ENCODE assay signal across 22 mouse cellular contexts in the genomic region with DNA sequence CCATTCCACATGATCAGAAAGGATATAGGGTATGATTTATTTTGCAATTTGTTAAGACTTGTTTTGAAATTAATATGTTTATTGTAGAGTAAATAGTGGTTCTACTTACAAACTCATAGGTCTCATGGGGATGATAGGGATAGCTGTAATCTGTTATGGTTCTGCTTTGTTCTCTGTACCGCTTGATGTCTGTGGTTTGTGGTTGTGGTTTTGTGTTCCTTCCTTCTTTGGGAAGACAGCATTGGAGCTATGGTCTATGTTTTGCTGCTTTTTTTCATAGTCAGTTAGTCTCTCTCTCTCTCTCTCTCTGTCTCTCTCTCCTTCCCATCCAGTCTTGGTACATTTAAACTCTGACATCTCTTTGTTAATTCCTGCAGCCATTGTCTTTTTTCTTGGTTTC.
A peak's percentile ranks its signal among the peaks of the same experiment; 100 is the strongest.
DNase-seq lines count a peak whose midpoint lies in the region; ATAC-seq and TF ChIP-seq lines count a peak whose summit lies in the region.
"Had no signal": no experiment of that assay in that cellular context is flagged by ENCODE, and none has a peak within 500 bp of the region (broad histone marks: within the 10 kb centered on the region; RNA-seq: fewer than 3 reads in every experiment).

No protein-coding gene starts in this region.

- no peak overlapping the region for H3K27ac ChIP-seq in thymus, adult 2 months (ENCODE audit: control insufficient read depth, insufficient read depth, low read length)
- no peak overlapping the region for H3K27ac ChIP-seq in CH12.LX (ENCODE audit: insufficient read depth, low read depth)
- H3K27ac ChIP-seq: embryonic facial prominence, embryonic 13.5 days; limb, embryonic 13.5 days; liver, embryonic 15.5 days had no signal

- in situ Hi-C loops in CH12.LX (cut with MboI; ENCODE audit: low pct_ligation_motif_present, low pct_unique_long_range_greater_than_20kb, low sequenced_read_pairs), result no loop called here

- TF ChIP-seq EP300 in CH12.LX (IDR thresholded peaks at IDR 0.05; ENCODE audit: low read length), result no peak

- H3K4me3 ChIP-seq in thymus, adult 2 months (ENCODE audit: control insufficient read depth, insufficient read depth, low read length), result no peak overlapping the region
- H3K4me3 ChIP-seq in CH12.LX (replicated peaks in 1 of 3; ENCODE audit: low read depth in 2 of 3, low read length in 2 of 3, poor library complexity in 1 of 3), result no peak overlapping the region
- H3K4me3 ChIP-seq: embryonic facial prominence, embryonic 13.5 days; limb, embryonic 13.5 days; liver, embryonic 15.5 days had no signal

- no peaks in the 10 kb centered on the region for H3K79me2 ChIP-seq in CH12.LX (replicated peaks; ENCODE audit: control insufficient read depth, extremely low read depth, insufficient read depth, poor library complexity, severe bottlenecking)

- no peak overlapping the region for H3K9ac ChIP-seq in CH12.LX (ENCODE audit: insufficient read depth, low read depth)
- H3K9ac ChIP-seq: embryonic facial prominence, embryonic 13.5 days; limb, embryonic 13.5 days; liver, embryonic 15.5 days had no signal

- DNase-seq in thymus, adult 2 months, result peak; percentile 11
- no peak for DNase-seq in thymus, postnatal 10 days (ENCODE audit: low spot score in 2 of 2)
- peak; percentile 38 for DNase-seq in CH12.LX (ENCODE audit: extremely low read depth)
- no peak for DNase-seq in layer of hippocampus, postnatal 10 days (ENCODE audit: low spot score in 2 of 2)
- no peak for DNase-seq in liver
- DNase-seq: adrenal gland, postnatal 36 days; cerebellum, adult 2 months; gastrocnemius, postnatal 25 days; kidney, adult 18-20 months; kidney, postnatal 10 days; layer of hippocampus, postnatal 36 days; lung, postnatal 10 days; right cerebral cortex, postnatal 25 days had no signal

- no peaks in the 10 kb centered on the region for H3K36me3 ChIP-seq in thymus, adult 2 months (ENCODE audit: control insufficient read depth, insufficient read depth, low read length)
- H3K36me3 ChIP-seq in CH12.LX (replicated peaks in 1 of 2; ENCODE audit: control insufficient read depth in 1 of 2, insufficient read depth in 1 of 2, low read length in 1 of 2), result no peaks in the 10 kb centered on the region
- H3K36me3 ChIP-seq: embryonic facial prominence, embryonic 13.5 days; G1E; limb, embryonic 13.5 days; liver, embryonic 15.5 days had no signal

- TF ChIP-seq RAD21 in CH12.LX (IDR thresholded peaks at IDR 0.05; ENCODE audit: low read depth, low read length), result no peak

- H3K4me2 ChIP-seq in CH12.LX (ENCODE audit: insufficient read depth, low read depth, poor library complexity, severe bottlenecking), result no peak overlapping the region
- H3K4me2 ChIP-seq: embryonic facial prominence, embryonic 13.5 days; limb, embryonic 13.5 days; liver, embryonic 15.5 days; midbrain, embryonic 11.5 days had no signal

- H3K9me3 ChIP-seq in CH12.LX (replicated peaks; ENCODE audit: low read length), result no peaks in the 10 kb centered on the region
- H3K9me3 ChIP-seq: embryonic facial prominence, embryonic 13.5 days; G1E; limb, embryonic 13.5 days; liver, embryonic 15.5 days had no signal

- dilution Hi-C loops in CH12.LX (cut with MboI; ENCODE audit: extremely low pct_ligation_motif_present, extremely low pct_unique_long_range_greater_than_20kb, low sequenced_read_pairs), result no loop called here

- no peak for TF ChIP-seq CTCF in thymus, adult 2 months (IDR thresholded peaks at IDR 0.05; ENCODE audit: borderline replicate concordance, control insufficient read depth, extremely low read depth, insufficient read depth, low read length, poor library complexity)
- no peak for TF ChIP-seq CTCF in CH12.LX (conservative IDR thresholded peaks at IDR 0.05 in 1 of 2, IDR thresholded peaks at IDR 0.05 in 1 of 2; ENCODE audit: low read depth in 2 of 2, low read length in 2 of 2)

- no peaks in the 10 kb centered on the region for H3K27me3 ChIP-seq in thymus, adult 2 months (ENCODE audit: control insufficient read depth, insufficient read depth, low read length)
- H3K27me3 ChIP-seq in CH12.LX (replicated peaks), result no peaks in the 10 kb centered on the region
- H3K27me3 ChIP-seq: embryonic facial prominence, embryonic 13.5 days; limb, embryonic 13.5 days; liver, embryonic 15.5 days had no signal

- whole genome bisulfite sequencing in thymus, adult 2 months, result 3% methylated on average over 1 of the region's 1 CpGs

- no peaks in the 10 kb centered on the region for H3K4me1 ChIP-seq in thymus, adult 2 months (replicated peaks; ENCODE audit: control insufficient read depth, insufficient read depth, low read length)
- H3K4me1 ChIP-seq in CH12.LX (ENCODE audit: control insufficient read depth in 1 of 2, insufficient read depth in 2 of 2), result peaks cover 0 to 4% of the 10 kb centered on the region in 2 experiments; a peak in 2 of 4 replicates
- H3K4me1 ChIP-seq: embryonic facial prominence, embryonic 13.5 days; limb, embryonic 13.5 days; liver, embryonic 15.5 days had no signal

- no peak for TF ChIP-seq POLR2A in thymus, adult 2 months (IDR thresholded peaks at IDR 0.05; ENCODE audit: control insufficient read depth, extremely low read depth, insufficient read depth, low read length, poor library complexity)
- no peak for TF ChIP-seq POLR2A in CH12.LX (IDR thresholded peaks at IDR 0.05; ENCODE audit: low read depth, low read length)

- peak; percentile 99 for ATAC-seq in common myeloid progenitor, adult 5-6 weeks (replicated peaks; ENCODE audit: low read depth, poor library complexity, severe bottlenecking)
- peak; percentile 64; the same call in 1 of the 2 replicates for ATAC-seq in neutrophil, adult 5-6 weeks (ENCODE audit: extremely low read depth, insufficient number of reproducible peaks, low FRiP score, poor library complexity, severe bottlenecking)
- ATAC-seq: CD4-positive, CD25-positive, alpha-beta regulatory T cell, adult 4 months; forebrain, embryonic 16.5 days had no signal

TF ChIP-seq in CH12.LX, 34 proteins besides CTCF, POLR2A, EP300 and RAD21:
- TF ChIP-seq ETS1 (conservative IDR thresholded peaks at IDR 0.05; ENCODE audit: low read depth, low read length), result no peak
- TF ChIP-seq JUND (conservative IDR thresholded peaks at IDR 0.05; ENCODE audit: low read depth, low read length), result no peak
- no peak for TF ChIP-seq CHD2 (IDR thresholded peaks at IDR 0.05; ENCODE audit: low read length)

Comparison
In these comparisons a context has a peak if more than half of its experiments do, and no peak if none do; other contexts are left out.
1. DNase-seq: peak in thymus, adult 2 months (single experiment) and CH12.LX (single experiment); none in thymus, postnatal 10 days (0 of 2), layer of hippocampus, postnatal 10 days (0 of 2) and liver (single experiment).